Mouse (Mus musculus): ENCODE measurements at regions not wholly inside any gene's neighbourhood (a gene's known extent, or its start where the extent isn't known, plus 50 kb on each side); places are given as distances from the start of the nearest gene placed in this dataset.
A peak's percentile ranks its signal among the peaks of the same experiment; 100 is the strongest.
"Not testable (repeated sequence)": the region's sequence is repeated elsewhere in the genome, so short reads cannot be mapped to it uniquely, and the experiment has no call there.

DNA sequence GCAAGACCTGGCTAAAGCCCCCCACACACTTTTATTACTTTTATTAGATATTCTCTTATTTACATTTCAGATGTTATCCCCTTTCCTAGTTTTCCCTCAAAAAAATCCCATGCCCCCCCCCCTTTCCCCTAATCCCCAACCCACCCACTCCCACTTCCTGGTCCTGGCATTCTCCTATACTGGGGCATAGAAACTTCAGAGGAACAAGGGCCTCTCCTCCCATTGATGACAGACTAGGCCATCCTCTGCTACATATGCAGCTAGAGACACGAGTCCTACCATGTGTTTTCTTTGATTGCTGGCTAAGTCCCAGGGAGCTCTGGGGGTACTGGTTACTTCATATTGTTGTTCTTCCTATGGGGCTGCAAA lies 116.8 kb downstream of the Rfpl4b start:
- DNase-seq (ENCODE audit: low spot score in 2 of 2): not testable (repeated sequence)

DNA sequence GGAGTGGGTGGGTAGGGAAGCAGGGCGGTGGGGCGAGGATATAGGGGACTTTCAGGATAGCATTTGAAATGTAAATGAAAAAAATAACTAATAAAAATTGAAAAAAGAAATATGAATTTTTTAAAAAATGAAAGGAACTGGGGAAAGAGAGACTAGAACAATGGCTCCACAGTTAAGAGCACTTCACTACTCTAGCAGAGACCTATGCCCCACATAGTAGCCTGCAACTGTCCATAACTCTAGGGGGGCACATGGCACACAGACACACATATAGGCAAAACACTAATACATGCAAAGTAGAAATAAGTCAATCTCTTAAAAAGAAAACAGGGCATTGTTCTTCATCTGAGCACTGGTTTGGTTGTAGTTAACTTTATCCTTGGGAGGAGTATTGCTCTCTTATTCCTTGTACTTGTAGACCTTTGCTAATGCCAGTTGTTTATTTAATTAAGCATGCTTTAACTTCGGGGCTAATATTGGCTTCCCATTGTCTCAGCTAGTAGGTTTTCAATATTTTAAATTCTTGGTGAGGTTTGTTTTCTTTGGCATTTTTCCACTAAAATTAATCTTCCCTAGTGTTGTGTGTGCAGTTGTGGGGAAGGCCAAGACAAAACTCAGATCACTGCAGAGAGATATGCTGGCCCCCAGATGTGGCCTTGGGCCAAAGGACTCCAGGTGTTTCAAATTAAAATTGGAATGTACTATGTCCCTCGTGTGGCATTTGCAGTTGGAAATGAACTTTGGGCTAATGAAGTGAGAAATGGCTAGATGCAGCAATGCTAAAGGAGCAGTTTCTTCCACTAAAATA lies 117.4 kb downstream of the Rfpl4b start:
- no peak for DNase-seq (ENCODE audit: low spot score in 2 of 2)

DNA sequence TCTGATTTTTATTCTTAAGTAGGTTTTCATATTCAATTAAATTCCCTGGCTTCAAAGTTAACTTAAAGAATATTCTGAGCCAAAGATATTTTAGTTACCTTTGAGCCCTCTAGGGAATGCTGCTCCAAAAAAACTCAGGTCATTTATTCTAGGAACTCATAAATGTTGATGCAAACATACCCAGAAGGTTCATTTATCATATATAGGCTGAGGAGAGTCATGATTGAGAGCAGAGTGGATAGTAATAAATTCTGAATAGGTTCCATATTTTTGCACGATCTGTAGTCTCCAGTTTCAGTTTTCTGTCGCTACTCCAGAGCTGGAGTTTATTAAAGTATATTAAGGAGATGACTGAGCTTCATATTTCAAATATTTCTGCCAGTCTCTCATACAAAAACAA lies 144.1 kb downstream of the Rfpl4b start:
- no peak for DNase-seq (ENCODE audit: low spot score in 2 of 2)

DNA sequence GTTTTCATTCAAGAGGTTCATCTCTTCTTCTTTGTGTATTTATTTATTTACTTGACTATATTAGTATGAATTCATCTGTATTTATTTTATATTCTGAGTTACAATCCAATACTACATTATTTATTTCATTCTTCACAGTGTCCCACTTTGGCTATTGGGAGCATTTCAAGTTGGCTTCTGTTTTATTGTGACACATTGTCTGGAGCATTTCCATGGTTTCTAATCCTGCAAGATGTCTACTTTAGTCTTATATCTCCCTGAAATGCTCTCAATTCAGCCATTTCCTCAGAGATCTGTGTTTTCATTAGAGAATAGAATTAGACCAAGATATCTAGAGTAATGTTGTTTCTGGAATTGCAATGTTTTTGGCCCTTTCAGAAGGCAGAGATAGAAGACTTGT lies 153.0 kb downstream of the Rfpl4b start:
- no peak for DNase-seq (ENCODE audit: low spot score in 2 of 2)

DNA sequence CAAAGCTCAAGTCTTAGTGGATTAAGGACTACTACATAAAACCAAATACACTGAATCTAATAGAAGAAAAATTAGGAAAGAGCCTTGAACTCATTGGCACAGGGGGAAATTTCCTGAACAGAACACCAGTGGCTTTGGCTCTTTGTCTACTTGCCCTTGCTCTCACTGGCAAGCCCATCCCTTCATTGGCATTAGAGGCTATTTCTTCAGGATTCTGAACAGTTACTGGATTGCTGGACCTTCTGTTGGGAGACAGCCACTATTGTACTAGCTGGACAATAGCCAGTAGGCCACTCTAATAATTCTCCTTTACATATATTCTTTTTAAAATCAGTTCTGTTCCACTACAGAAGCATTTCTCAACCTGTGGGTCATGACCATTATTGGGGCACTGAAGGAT lies 153.7 kb downstream of the Rfpl4b start:
- no peak for DNase-seq (ENCODE audit: low spot score in 2 of 2)

DNA sequence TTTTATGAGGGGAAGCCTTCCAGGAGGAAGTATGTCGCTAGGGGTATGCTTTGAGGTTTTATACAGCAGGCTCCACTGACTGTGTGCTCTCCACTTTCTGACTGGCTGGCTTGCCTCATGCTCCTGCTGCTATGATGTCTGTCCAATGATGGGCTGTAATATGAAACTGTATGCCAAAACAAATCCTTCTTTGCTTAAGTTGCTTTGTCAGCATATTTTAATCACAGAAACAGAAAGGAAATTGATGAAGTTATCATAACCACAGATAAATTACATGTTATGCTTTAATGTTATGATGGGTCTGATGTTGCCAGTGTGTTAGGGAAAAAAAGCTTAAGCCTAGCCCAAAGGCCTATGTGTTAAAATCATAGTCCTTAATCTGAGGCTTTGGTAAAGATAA lies 185.9 kb downstream of the Rfpl4b start:
- DNase-seq (ENCODE audit: low spot score in 2 of 2): no peak

DNA sequence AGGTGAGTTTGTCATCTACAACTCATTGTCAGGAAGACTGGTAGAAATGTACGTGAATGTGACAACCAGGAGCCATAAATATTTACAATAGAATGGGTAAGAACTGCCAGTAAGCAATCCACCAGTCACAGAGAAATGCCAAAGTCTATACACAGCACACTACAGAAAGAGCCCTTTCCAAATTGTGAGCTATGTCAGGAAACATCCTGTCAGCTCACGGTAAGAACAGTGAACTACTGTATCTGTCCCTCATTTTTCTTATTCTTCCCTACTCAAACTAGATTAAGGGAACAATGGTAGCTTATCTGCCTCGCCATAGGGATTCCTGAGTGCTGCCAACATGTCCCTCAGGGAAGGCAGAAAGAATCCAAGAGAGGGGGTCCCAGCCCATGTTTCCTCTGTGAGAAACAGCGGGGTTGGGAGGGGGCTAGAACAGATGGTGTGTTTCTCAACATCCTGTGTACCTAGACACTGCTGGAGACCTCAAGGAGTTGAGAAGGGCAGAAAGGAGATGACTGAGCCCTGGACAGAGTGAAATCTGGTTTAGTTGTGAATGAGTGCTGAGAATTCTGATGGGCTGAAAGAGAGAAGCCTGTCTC lies 191.6 kb downstream of the Rfpl4b start:
- DNase-seq (ENCODE audit: low spot score in 2 of 2): no peak

DNA sequence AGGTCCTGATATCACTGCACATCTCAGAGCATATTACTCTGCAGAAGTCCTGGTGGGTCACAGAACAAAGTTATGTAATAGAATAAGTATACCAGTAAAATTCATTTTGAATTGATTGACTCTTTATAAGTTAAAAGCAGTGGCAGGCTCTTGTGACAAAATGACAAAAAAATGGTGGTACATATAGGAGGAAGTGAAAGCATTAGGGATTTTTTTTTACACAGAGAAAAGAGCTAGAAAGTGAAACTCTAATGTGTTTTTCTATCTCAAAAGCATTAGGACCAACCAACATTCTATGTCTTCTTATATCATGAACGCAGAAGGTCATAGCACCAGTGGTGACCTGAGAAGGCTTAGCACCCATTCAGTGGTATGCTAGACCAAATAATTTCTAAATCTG lies 198.2 kb downstream of the Rfpl4b start:
- DNase-seq (ENCODE audit: low spot score in 2 of 2): no peak

DNA sequence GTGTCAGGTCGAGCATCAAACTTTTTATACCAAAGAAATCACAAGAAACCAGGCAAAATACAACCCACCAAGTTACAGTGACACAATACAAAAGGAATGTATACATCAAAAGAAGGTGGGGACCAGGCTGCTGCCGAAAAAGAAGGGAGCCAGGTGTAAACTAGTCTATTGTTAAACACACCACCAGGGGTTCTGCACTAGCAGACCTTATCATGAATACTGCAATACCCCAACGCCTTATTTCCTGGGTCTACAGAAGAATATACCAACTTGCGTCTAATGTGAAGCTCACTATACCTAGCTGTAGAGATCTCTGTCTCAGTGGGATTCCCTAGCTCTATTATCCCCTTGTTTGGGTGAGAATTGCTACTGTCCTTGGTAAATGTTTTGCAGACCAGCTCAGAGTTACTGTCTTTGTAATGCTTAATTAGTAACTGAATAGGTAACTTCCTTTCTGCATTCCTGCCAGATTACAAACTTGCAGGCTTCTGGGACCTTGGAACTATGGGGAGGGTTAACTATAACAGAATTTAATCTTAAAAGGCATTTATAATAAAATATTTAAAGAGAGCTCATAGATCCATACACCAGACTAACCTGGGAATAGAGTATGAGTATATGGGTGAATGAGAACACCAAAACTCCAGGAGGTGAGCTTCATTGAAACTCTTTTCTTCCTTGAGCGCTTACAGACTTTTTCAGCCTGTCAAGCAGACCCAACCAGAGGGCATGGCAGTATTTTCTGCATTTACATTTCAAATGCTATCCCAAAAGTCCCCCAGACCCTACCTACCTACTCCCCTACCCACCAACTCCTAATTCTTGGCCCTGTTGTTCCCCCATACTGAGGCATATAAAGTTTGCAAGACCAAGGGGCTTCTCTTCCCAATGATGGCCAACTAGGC lies 211.7 kb downstream of the Rfpl4b start:
- DNase-seq (ENCODE audit: low spot score in 2 of 2): no peak

DNA sequence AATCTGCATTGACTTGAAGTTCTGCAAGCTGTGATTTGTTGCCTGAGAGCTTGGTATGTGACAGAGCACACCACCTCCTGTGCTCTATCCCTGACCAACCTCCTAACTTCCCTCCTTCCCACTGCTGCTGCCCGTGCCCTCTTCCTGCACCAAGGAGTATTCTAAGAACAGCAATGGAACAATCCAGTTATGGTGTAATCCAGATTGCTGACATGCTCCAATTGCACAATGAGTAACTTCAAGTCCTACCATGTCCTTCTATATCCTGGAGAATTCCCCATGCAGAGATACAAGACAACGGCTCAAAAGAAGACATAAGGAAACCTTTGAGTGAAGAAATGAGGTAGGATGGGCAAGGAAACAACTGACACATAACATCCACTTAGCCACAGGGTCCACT lies 235.5 kb downstream of the Rfpl4b start:
- DNase-seq (ENCODE audit: low spot score in 2 of 2): no peak

DNA sequence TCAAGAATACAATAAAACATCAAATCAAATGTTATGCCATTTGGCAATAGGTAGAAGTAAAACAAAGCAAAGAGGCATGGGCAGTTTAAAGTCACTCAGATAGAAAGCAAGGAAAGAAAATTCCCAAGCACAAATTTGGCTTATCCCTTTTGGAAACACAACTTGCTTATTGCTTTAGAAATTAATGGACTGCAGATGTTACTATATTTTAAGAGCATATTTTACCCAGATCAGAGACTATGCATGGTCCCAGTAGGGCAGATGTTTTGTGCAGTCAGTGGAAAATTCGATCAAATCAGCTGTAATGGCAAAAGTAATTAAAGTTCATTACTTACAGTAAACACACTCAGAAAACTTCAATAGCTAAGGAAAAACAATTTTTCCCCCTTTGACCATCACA lies 245.9 kb downstream of the Rfpl4b start:
- DNase-seq (ENCODE audit: low spot score in 2 of 2): no peak

DNA sequence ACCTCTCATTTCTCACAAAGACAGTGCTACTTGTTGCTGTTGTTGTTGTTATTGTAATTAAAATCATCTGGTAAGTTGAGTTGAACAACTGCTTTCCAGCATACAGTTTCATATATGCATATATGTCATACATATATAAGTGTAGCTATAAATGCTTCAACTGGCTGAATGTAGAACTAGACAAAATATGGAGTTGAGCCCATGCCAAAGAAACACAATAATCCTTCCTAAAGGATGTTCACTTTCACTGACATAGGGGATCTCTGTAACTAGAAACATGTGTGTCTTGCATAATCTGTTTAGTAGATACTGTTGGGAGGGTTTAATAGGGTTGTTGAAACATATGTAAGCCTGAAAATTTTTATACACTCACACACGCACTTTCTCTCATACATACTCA lies 247.9 kb downstream of the Rfpl4b start:
- DNase-seq (ENCODE audit: low spot score in 2 of 2): no peak

DNA sequence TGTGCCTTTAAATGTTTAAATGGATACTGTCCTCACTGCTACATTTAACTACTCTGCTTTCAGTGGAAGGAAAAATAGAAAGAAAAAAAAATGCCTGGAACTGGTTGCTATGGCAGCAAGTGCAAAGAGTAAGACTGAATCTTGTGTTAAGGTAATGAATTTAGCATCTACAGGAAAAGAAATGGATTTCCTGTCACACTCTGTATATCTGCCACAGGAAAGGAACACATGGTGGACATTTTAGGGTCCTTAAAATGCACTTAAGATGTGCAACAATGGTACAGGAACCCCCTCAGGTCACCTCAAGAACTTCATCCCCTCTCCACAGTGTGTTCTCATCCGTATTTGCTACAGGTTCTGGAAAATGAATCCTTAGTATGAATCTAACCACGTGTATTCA lies 248.4 kb downstream of the Rfpl4b start:
- DNase-seq (ENCODE audit: low spot score in 2 of 2): peak in 1 of 2 experiments; percentile 15

DNA sequence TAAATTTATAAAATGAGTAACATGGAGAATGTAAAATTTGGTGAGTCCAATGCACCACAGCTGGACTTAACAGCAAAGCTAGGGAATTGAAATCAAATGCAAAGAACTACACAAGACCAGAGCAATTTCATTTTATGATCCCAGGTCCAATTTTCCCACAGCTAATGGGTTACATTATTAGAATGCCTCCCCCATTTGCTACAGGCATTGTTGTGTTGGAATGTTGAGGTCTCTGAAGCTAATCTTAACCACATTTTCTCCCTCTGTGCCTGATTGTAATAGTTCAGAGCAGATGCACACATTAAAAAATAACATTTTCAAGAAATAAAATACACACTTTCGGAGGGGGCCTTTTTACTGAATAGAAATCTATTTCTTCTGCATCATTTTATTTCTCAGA lies 254.3 kb downstream of the Rfpl4b start:
- no peak for DNase-seq (ENCODE audit: low spot score in 2 of 2)

DNA sequence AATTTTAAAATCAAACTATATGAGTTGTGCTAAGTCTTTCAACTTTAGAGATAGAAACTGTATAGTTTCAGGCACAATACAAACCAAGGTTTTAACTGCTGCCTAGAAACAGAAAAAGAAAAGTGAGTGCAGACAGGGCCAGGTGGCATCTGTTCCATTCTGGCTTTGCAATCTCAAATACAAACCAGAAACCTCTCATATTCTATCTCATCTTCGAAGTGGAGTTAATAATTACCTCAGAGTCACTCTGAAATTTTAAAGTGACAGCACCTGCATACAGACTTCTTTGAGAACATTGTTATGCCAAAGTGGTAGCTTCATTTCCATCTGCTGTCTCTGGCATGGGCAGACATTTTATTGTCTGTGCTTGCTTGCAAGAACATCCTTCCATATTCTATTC lies 255.2 kb downstream of the Rfpl4b start:
- no peak for DNase-seq (ENCODE audit: low spot score in 2 of 2)

DNA sequence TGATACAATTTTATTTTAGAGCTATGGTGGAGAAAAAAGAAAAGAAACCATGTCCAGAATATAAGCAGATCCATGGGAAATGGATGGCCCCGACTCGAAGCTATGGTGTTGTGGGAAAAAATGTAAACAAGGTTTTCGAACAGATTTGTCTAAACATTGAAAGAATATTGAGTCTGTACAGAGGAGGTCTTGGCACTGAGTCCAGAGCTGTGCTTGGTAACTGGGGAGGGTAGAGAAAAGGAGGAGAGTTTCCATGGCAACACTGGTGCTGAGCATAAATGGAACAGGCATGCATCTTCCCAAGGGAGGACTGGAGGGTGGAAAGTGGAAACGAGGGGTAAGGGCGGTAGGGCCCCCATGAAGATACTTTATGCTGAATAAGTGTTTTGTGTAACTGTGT lies 266.5 kb downstream of the Rfpl4b start:
- peak; percentile 31 to 55 for DNase-seq (ENCODE audit: low spot score in 2 of 2)

DNA sequence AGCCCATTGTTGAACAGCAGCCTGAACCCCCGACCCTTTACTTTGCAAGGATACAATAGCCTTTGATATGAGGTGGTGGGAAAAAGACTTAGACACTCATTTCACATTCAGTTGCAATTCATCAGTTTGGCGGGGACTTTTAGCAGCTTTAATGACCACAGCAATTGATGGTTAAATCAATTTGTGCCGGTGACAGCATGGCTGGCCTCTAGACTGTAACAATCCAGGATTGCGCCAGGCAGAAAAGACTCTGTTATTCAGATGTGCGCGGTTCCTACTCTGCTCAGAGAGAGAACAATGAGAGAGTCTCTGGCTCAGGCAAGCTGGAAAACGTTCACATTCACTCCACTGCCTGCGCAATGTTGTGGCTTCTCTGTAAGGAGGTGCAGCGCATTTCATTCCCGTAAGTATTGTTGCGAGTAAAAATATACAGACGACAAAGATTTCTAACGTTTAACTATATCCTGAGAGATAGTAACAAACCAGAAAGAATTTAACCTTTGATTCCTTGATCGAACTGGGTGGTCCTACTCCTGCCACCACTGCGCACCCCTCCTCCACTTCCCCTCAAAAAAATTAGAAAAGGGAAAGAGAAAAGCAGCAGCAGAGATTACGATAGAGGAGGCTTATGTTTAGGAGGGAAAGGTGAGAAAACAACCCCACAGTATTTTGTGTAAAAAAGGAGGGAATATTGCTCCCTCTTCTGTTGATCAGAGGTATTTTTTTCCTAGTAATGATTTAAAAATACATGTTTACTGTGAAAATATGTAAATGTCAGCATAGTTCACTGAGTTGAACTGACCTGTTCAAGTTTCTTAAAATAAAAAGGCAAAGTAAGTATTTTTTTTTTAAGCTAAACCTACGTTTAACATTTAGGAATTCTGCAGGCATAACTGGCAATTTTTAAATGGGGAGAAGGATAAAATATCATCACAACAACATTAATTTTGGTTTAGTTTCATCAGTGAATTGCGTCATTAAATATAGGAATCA lies 267.6 kb downstream of the Rfpl4b start:
- DNase-seq (ENCODE audit: low spot score in 2 of 2): peak; percentile 8 to 9

DNA sequence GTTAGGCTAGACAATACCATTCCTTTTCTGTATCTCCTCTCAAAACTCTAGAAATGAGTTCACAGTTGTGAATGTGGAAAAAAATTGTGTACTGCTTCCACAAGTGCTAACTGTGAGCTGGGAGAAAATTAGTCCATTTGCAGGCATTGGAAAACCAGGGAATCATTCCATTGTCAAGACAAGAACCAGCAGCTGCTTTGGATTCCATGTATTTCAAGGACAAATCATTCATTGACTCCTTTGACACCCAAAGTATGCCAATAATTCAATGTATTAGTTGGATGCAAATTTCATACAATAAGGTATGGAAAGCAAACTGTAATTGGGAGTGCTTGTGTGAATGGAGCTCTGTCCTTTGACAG lies 268.3 kb downstream of the Rfpl4b start:
- no peak for DNase-seq (ENCODE audit: low spot score in 2 of 2)

DNA sequence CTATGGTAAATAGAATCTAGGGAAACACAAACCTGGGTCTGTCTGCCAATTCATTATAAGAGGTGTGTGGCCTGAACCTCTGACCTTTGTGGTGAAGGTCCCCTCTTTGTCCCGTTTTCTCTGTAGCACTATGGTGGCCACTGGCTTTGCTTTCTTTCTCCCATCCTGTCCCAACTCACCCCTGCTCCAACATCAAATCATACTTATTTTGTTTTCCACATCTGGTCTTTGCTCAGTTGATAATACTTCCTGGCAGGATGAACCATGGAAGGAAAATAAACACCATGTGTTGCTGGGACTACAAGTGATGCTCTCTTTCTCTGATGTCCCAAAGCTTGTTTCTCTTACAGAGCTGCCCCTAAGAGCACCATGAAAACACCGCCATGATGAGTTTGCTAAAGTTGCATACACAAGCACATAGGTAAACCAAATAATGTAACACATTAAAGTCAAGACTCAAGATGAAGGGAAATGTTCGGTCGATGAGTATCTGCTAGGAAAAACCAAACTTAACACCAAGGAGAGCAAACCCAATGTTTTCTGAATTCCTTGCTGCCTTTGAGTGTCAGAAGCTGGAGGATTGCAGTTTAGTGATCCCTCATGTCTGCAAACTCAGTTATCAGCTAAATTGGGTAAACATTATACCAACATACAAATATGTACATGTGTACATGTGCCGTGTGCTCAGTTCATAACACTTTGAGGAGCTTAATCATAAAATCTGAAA lies 269.1 kb downstream of the Rfpl4b start:
- DNase-seq (ENCODE audit: low spot score in 2 of 2): no peak

DNA sequence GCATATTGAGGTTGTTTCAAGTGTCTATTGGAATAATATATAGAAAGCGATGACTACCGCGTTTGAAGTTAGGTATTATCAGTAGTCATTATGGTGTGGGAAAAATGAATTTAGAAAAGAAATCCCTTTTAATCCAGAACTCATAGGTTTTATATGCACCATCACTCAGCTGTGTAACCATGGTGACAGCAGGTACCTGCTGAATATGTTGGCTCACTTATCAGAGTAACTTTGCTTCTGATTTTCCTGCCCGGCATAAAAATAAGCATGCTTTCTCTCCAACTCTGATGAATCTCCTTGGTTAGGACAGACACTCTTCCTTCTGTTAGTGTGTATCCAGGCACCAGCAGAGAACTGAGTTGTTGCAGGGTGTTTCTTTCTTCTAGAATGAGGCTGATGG lies 281.5 kb downstream of the Rfpl4b start:
- DNase-seq (ENCODE audit: low spot score in 2 of 2): no peak

DNA sequence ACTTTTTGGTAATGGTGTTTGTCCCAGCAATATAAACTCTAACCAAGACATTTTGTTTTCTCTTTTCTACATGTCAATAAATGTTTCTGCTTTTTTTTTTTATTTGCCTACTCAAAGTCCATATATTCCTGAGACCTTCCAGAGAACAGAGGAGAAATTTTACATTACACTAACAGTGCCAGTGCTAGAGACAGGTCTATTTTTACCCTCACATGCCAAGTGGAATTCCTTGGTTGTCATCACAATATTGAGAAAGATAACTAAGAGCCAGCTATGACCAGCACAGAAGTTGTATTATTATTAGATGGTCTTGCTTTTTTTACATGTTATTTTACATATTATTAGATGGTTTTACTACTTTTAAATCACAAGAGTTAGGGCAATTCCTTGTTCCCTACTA lies 282.8 kb downstream of the Rfpl4b start:
- DNase-seq (ENCODE audit: low spot score in 2 of 2): no peak

Measured in right cerebral cortex, postnatal 36 days (tissue).